Mouse (Mus musculus): ENCODE data around the gene Ppp1r9b. TPM values are rescaled to one million over a fixed set of nuclear protein-coding genes. Genes with fewer than 3 reads are reported as not detected.

Gene Ppp1r9b
- total RNA-seq, 1 experiment from 2014 or later = 101 TPM

DNA sequence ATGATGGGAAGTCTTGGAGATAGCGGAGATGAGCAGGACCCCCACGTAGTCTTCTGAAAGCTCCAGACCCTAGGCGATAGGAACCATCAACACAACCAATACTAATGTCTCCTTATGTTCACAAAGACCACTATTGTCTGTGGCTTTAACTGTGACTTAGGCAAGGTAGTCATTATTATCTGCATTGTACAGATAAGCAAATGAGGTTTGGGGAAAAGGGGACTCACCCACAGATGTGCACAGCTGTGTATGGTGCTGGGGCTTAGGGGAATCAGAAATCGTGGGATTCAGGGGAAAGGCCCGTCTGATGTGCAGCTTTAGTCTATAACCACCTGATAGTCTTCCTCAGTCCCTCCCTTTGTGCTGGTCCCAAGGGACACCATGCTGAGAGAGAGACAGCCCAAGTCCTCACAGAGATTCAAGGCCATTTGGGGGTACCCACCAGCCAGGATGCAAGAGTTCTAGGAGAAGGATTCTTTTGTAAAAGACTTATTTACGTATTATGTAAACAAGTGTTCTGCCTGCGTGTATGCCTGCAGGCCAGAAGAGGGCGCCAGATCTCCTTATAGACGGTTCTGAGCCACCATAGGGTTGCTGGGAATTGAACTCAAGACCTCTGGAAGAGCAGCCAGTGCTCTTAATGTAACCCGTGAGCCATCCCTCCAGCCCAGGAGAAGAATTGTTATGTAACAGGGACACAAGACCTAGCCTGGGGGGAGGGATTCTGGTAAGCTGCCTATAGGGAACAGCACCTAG, 31.6 kb downstream of the Ppp1r9b start:
- no peak for DNase-seq

DNA sequence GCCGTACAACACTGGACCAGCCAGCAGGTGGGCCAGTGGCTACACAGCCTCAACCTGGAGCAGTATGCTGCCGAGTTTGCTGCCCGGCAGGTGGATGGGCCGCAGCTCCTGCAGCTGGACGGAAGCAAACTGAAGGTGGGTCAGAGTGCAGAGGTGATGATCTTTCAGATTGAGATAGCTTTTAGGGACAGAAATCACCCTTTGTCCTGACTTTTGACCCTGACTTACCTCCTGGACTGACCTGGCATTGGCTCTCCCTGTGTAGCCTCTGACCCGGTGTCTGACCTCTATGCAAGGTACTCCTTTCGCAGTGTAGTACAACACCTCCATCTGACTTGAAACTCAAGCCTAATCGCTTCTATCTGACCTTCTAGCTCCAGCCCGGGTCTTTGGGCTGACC, 32.6 kb downstream of the Ppp1r9b start:
- DNase-seq = no peak

GRCm38 (mm10) chr11:95024439-95025184, 33.8 kb downstream of the Ppp1r9b start:
- DNase-seq = no peak

GRCm38 (mm10) chr11:95025227-95026012, 34.6 kb downstream of the Ppp1r9b start:
- DNase-seq = no peak

DNA sequence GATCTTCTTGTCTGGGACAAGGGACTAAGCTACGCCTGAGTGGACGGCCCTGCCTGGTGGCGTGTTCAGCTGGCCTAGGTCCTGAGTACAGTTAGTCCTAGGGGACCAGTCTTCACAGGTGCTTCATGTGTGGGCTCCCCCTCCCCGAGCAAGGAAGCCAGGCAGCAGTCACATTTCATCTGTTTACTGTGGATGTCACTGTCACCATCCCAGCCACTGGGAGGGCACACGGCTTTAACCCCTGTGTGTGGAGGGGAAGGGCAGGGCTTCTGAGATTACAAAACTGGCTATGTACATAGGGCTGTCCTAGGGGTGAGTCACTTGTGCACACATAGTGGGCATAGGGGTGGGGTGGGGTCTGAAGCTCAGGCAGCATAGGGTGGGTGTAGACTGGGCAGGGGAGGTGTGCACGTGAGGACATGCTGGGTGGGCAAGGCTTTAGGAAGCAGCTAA, 35.3 kb downstream of the Ppp1r9b start:
- DNase-seq = no peak

DNA sequence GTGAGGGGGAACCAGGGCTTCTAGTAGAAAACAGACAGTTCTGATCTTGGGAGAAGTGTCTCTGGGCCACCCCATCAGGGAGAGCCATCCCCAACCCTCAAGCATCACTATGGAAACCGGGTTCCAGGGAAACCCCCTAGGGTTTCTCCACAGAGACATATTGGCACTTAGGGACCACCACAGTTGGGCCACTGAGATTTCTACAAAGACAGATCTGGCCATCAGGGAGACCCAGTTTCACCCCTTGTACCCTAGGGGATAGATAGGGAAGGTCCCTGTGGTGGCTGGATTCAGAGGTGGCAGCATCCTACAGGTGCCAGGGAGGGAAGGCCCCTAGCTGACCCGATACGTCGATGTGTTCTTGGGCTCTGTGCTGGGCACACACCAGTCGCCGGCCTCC, 36.0 kb downstream of the Ppp1r9b start:
- DNase-seq = no peak

DNA sequence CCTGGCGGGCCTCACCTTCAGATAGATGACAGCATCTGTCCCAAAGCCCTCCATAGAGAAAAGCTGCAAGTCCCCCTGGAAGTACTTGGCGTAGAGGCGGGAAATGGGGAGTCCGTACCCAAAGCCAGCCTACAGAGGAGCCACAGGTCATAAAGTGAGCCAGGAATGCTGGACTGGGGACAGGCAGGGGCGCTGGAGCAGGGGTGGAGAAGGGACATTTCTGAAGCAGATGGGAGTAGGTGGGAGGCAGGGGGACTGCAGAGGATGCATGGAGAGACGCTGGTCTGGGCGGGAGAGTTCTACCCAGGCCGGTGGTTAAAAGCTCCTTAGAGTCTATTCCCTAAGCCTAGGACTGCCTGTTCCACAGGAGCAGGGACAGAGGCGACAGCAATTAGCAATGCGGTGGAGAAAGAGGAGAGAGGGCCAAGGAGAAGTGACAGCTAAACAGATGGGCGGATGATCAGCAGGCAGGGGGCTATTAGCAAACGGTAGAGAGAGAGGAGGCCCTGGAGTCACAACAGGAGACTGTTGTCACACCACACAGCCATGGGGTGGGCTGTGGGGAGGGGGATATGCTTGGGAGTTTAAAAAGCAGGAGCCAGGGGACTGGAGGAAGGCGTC, 37.1 kb downstream of the Ppp1r9b start:
- no peak for DNase-seq

DNA sequence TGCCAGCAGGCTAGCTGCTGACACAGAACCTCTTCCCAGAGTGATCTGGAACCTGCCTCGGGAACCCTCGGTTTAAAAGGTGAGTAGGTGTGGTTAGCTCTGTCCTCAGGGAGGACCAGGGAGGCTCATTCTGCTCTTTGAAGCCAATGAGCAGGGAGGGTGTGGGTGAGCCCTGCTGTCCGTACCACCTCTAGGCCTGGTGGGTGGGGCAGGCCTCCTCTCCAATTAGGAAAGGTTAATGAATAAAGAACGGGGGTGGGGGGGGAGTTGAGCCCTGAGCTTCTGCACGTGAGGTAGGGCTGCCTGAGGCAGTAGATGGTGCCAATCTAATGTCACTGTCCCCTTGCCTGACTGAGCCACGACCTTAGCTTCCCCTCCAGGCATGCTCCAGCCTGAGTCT, 42.1 kb downstream of the Ppp1r9b start:
- DNase-seq = no peak

- no peak for DNase-seq
Measured at GRCm38 (mm10) chr11:95033617-95034016, 42.8 kb downstream of the Ppp1r9b start.

DNA sequence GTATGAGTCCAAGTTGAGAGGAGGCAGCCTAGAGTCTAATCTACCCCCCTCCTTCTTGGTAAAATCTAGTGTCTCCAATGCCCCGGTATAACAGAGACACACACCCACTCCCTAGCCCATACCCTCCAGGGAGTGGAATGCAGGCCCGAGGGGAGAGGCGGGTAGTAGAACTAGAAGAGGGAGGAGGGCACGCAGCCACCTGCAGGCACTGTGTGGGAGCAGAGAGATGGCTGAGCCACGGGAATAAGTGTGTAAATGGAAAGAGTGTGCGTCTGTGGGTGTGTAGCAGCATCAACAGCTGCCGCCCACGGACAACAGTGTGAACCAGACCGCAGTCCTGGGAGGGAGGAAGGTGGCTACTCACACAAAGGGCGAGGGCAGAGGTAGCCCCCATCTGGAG, 44.1 kb downstream of the Ppp1r9b start:
- no peak for DNase-seq

DNA sequence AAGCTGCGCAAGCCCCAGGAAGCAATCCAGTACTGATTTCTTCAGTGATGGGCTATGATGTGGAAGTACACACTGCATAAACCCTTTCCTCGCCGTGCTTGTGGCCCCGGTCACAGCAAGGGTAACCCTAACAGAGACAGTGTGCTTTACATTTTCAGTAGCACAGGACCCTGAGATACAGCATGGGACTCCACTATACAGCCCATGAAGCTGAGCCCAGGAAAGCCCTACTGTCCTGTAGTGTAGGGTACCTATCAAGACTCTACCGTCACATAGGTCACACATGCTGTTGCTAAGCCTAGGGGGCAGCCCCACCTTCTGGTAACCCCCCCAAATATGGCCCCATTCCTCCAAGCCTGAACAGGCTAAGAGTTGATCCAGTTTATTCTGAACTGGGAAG, 45.7 kb downstream of the Ppp1r9b start:
- DNase-seq = no peak

GRCm38 (mm10) chr11:95037306-95037705, 46.5 kb downstream of the Ppp1r9b start:
- DNase-seq = no peak

GRCm38 (mm10) chr11:95038156-95038817, 47.5 kb downstream of the Ppp1r9b start:
- no peak for DNase-seq

DNA sequence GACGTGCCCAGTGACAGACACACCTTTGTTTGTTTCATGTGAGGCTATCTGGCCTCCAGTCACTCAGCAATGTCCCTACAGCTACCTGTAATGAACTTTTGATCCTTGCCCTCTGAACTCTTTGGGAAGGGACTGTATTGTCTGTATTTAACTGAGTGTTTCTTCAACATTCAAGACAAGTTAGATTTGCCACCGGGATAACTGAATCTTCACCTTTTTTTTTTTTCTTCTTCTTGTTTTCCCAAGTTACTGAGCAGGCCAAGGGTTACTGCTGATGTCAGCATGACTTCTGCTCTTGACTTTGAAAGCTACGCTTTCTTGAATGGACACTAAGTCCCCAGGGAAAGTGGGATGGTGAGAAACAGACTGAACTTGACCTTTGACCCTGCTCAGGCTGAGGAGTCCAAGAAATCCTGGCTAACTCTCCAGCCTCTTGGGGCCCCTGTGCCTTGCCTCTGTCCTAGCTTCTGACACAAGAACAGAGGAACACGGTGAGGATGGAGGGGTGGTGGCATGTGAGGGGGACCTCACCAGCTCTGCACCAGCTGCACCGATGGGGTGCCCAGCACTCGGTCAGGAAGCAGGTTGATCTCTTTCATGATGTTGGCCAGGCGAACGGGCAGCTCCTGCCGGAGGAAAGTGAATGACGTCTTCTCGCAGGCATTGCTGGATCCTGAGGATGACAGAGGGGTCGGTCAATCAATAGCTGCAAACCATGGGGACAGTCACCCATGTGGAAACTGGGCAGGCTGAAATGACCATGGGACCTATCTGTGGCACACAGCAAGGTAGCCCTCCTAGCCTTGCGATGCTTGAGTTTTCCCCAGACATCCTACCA, 48.2 kb downstream of the Ppp1r9b start:
- DNase-seq = peak; percentile 49

DNA sequence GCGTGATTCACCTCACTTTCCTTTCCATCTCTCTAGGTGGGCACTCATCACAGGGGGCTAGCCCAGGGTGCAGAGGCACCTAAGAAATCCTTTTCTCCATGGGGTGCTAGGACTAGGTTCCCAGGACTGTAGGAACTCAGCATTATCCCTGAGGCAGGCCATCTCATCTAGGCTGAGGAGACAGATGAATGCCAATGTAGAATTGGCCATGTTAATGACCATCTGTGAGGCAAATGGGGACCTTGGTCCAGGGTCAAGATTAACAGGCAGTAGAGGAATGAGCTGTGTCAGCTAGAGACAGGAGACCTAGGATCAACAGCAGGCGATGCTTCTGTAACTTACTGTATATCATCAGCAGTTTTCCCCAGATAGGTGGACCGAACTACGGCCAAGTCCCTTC, 48.9 kb downstream of the Ppp1r9b start:
- DNase-seq = no peak

- peak; percentile 78 for DNase-seq
Measured at GRCm38 (mm10) chr11:95040491-95041138, 49.8 kb downstream of the Ppp1r9b start.

GRCm38 (mm10) chr11:95041139-95041609, 50.3 kb downstream of the Ppp1r9b start, which contains the start of gene Pdk2:
TSS of gene Pdk2 (minus strand) at chr11:95041354.
- DNase-seq = peak; percentile 97

- peak; percentile 85 for DNase-seq
Measured at GRCm38 (mm10) chr11:95042096-95042495, 51.3 kb downstream of the Ppp1r9b start.

DNA sequence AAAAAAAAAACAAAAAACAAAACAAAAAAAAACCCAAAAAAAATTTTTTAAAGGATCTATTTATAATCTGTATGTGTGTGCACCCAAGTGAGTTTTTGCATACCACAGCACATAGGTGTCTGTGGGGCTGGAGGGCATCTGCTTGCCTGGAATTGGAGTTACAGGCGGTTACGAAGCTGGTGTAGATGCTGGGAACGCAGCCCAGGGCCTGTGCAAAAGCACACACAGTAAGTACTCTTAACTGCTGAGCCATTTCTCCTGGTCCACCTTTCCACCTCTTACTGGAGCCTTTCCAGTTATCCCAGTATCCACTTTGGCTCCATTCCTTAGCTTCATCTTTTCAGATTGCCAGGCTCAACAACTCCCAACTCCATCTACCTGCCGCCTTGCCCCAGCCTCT, 52.2 kb downstream of the Ppp1r9b start:
- no peak for DNase-seq

DNA sequence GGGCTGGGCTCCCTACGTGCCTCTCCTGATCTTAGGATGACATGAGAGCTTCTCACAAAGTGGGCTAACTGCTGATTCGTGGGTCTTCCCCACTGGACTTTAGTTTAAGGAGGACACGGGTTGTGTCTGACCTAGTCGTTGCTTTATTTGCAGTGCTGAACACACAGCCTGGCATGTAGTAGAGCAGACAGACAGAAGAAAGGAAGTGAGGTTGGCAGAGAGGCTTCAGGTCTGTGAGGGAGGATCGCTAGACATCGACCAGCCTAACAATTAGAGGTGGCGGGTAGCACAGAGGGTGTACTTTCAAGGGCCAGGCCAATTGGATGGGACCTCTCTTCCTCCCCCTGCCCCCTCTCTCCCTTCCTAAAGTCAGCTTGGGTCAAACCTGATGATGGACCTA, 52.8 kb downstream of the Ppp1r9b start:
- DNase-seq = no peak
